Mouse (Mus musculus) hindbrain, embryonic 15.5 days (tissue): ENCODE results near the gene Dnajc4. TPM values are rescaled to one million over a fixed set of nuclear protein-coding genes. Genes with fewer than 3 reads are reported as not detected.

Source experiments
- ATAC-seq: fragments of 200-750 bp; cut with Nextera tagmentation; 2 replicates; pipeline ENCODE4 v1.8.0; 2017; ENCODE audit warnings: low read depth, moderate number of reproducible peaks, moderate TSS enrichment; ENCODE audit not compliant: low FRiP score
- H3K27ac ChIP-seq: fragments of 300-500 bp; sonication (generic); replicated peaks from 2 replicates; pipeline ENCODE4 v1.5.1; 2015; ENCODE audit warnings: mild to moderate bottlenecking, inconsistent platforms
- H3K27me3 ChIP-seq: fragments of 300-500 bp; sonication (generic); 2 replicates; pipeline ENCODE4 v1.6.1; 2015; ENCODE audit warnings: control low read depth, inconsistent platforms
- H3K36me3 ChIP-seq: fragments of 300-500 bp; sonication (generic); 2 replicates; pipeline ENCODE4 v1.6.1; 2015; ENCODE audit warnings: control low read depth, inconsistent platforms
- H3K4me1 ChIP-seq: fragments of 300-500 bp; sonication (generic); replicated peaks from 2 replicates; pipeline ENCODE4 v1.6.1; 2015; ENCODE audit warnings: control low read depth, inconsistent platforms
- H3K4me2 ChIP-seq: fragments of 300-500 bp; sonication (generic); 2 replicates; pipeline ENCODE4 v1.6.1; 2015; ENCODE audit warnings: moderate library complexity, mild to moderate bottlenecking, inconsistent platforms
- H3K4me3 ChIP-seq: fragments of 300-500 bp; sonication (generic); 2 replicates; pipeline ENCODE4 v1.5.1; 2015; ENCODE audit warnings: mild to moderate bottlenecking, inconsistent platforms
- H3K9ac ChIP-seq: fragments of 300-500 bp; sonication (generic); 2 replicates; pipeline ENCODE4 v1.6.1; 2015; ENCODE audit warnings: inconsistent platforms
- H3K9me3 ChIP-seq: fragments of 300-500 bp; sonication (generic); 2 replicates; pipeline ENCODE4 v1.6.1; 2016; ENCODE audit warnings: control low read depth, inconsistent platforms
- WGBS: fragments of 180-500 bp; shearing (Covaris S2); methylation state at CpG from one replicate; pipeline ENCODE4 v1.1.7; 2015; 5-methylcytosine and 5-hydroxymethylcytosine counted together
- polyA plus RNA-seq: library from polyadenylated mRNA; unstranded; fragments of >200 nt; fragmentation: Nextera tagmentation; extraction: Ambion mirVana; gene quantifications from 2 replicates; pipeline ENCODE4 v1.2.1, GENCODE M21; 2015

Dnajc4 gene
- polyA plus RNA-seq, 1 experiment from 2014 or later: 24.2 TPM

DNA sequence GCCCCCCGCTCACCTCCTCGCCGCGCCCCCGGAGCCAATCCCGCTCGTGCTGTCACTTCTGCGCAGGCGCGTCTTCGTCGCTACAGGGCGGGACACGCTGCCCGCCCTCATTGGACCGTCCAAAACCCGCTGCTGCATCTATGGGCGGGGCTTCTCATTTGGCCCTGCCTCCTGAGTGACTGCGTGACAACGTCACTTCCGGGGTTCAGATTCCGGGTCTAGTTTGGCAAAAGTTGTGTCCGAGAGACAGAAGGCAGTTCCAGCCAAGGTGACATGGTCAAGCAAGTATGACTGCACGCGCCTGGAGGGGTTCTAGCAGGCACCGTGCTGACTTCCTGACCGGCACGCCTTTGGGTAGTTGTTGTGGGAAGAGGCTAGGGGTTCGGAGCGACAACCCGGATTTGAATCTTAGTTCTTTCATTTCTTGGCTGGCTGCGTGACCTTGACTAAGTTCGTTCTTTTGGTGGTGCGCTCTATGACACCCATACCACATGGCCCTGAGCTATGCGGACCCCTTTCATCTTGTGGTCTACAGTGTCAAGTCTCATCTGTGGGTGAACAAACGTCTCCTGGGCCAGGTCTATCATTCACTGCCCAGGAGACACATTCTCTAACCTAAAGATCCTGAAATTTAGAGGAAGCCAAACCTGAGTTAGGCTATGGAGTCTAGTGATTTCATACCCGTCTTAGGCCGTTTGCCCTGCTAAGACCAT, 11.8 kb downstream of the Dnajc4 start, which contains the start of gene Fkbp2:
TSS of gene Fkbp2 (minus strand) at position 121 of the 713 bp plus-strand sequence.
- Histone ChIP-seq H3K27ac (peak within 1 kb of the TSS; percentile 97), H3K9me3 (no peaks in the 10 kb centered on the region), H3K9ac (peak within 1 kb of the TSS; percentile 78), H3K4me2 (peak within 1 kb of the TSS; percentile 87), H3K4me1 (peaks cover 47% of the 10 kb centered on the region), H3K4me3 (peak within 1 kb of the TSS; percentile 70), H3K36me3 (peaks cover 13% of the 10 kb centered on the region; the same call in 1 of the 2 replicates), H3K27me3 (no peaks in the 10 kb centered on the region)
- WGBS: 3% methylated on average over 38 of the region's 38 CpGs
- ATAC-seq: peak; percentile 88

DNA sequence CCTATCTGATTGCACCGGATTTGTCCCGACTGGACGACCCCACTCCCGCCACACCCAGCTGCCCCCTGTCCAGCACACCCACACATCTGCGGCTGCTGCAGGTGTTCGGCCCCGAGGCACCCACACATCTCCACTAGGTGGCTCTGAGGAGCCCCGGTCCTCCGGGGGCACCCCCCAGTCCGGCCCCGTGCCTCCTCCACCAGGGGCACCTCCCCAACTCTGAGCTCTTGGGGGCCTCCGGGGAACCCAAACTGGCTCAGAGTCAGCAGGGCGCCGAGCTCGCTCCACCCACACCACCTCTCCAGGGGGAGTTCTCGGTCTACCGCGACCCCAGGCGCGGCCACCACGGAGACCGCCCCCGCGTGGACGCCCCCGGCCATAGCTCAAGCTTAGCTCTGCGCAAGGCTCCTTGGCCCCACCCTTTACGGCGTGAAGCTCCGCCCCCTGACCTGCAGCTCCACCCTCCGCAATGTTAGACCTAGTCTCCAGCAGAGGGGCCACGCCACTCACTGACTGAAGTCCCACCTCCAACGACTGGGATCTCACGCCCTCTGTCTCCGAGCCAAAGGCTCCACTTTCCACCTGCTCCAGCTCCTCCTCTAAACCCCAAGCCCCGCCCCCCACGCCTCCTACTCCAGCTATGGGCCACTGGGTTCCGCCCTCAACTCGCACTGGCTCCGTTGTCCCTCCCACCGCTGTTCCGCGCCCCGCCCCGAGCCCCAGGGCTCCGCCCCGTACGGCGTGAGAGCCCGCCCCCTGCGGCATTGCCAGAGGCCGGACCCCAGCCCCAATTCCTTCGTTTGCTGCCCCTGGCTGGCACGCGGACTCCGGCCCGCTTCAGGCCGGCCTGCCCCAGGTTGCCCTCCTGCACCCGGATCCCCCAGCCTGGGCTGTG, 12.6 kb downstream of the Dnajc4 start:
- Histone ChIP-seq H3K27me3 (no peaks in the 10 kb centered on the region), H3K4me2 (peak overlapping the region; percentile 87), H3K27ac (peak overlapping the region; percentile 97), H3K9me3 (no peaks in the 10 kb centered on the region), H3K4me3 (peak overlapping the region; percentile 70), H3K4me1 (peaks cover 47% of the 10 kb centered on the region), H3K9ac (peak overlapping the region; percentile 78), H3K36me3 (peaks cover 13% of the 10 kb centered on the region; the same call in 1 of the 2 replicates)
- ATAC-seq: peak; percentile 92
- WGBS: under 1% methylated on average over 57 of the region's 59 CpGs

DNA sequence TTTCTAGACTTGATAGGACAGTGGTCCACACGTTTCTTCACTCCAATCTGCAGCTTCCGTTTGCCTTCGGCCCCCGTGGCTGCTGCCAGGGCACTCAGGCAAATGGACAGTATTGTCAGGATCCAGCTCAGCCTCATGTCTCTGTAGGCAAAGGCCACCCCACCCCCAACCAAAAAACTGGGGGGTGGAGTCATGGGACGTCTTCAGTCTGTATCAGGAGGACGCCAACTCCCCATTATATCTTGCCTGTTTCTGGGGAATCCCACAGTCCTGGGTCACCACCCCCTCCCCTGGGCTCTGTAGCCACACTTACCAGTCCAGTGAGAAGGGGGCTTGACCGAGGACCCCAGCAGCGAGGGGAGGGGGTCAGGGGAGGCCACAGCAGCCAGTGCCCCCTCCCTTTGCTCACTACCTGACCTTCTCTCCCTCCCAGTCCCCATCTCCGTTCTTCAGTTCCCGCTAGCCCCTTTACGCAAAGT, 13.3 kb downstream of the Dnajc4 start:
- H3K4me1 ChIP-seq: peaks cover 49% of the 10 kb centered on the region
- peak overlapping the region; percentile 97 for H3K27ac ChIP-seq
- 9% methylated on average over 11 of the region's 11 CpGs for WGBS
- no peaks in the 10 kb centered on the region for H3K27me3 ChIP-seq
- H3K4me2 ChIP-seq: peak overlapping the region; percentile 87
- peaks cover 12% of the 10 kb centered on the region; the same call in 1 of the 2 replicates for H3K36me3 ChIP-seq
- H3K9ac ChIP-seq: peak overlapping the region; percentile 39
- no peaks in the 10 kb centered on the region for H3K9me3 ChIP-seq
- no peak for ATAC-seq
- H3K4me3 ChIP-seq: peak overlapping the region; percentile 70

DNA sequence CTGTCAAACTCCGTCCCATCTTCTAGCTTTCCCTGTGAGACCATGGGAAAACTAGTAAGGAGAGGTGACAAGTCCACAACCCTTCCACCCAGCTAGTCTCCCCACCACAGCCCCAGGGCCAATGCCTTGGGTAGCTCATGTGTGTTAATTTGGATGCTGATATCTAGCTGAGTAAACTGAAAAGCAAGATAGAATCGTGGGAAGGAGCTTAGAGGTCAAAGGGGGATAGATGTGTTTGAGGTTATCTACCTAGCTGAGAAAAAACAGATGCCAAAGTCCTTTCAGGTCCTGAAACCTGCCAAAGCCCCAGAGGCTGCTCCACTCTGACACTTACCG, 13.8 kb downstream of the Dnajc4 start:
- H3K4me3 ChIP-seq: peak overlapping the region; percentile 70
- peak overlapping the region; percentile 87 for H3K4me2 ChIP-seq
- H3K4me1 ChIP-seq: peaks cover 53% of the 10 kb centered on the region
- ATAC-seq: no peak
- peak overlapping the region; percentile 39 for H3K9ac ChIP-seq
- H3K27me3 ChIP-seq: no peaks in the 10 kb centered on the region
- H3K27ac ChIP-seq: peak overlapping the region; percentile 97
- peaks cover 8% of the 10 kb centered on the region; the same call in 1 of the 2 replicates for H3K36me3 ChIP-seq
- H3K9me3 ChIP-seq: no peaks in the 10 kb centered on the region
- WGBS: 53% methylated on average over 3 of the region's 3 CpGs

DNA sequence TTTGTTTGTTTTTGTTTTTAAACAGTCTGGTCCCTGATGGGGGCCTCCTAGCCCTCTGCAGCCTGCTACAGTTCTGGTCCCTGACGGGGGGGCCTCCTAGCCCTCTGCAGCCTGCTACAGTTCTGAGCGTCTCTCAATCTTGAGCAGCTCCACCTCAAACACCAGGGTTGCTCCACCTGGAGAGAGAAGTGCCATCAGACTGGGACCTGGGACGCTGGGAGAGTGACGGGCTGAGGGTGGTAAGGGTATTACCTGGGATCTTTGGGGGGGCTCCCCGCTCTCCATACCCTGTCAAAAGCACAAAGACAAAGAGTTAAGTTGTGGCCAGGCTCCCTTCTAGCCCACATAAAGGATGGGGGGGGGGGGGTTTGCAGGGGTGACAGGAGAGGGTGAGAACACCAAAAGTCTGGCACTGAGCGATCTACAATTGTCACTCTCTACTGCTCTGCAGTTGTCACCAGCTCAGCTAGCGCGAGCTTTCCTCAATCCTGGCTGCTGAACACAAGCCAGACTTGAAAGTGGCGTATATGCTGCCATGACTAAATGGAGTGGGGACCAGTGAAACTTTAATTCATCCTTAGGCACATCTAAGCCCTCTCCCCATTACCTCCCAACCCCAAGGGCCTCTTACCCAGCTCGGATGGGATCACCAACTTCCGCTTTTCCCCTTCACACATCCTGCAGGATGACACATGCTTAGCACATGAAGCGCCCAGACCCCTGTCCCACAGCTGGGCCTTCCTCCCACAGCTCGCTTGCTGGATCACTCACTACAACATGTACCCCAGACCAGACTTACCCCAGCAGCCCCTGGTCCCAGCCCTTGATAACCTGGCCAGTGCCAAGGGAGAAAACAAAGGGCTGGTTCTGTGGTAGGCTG, 14.4 kb downstream of the Dnajc4 start:
- H3K4me3 ChIP-seq: peak overlapping the region; percentile 70; the same call in 1 of the 2 replicates
- H3K27ac ChIP-seq: peak overlapping the region; percentile 97
- 0 out of 2 replicates have a peak, but pooled peaks cover 4% of the 10 kb centered on the region for H3K36me3 ChIP-seq
- peaks cover 53% of the 10 kb centered on the region for H3K4me1 ChIP-seq
- H3K27me3 ChIP-seq: no peaks in the 10 kb centered on the region
- peak overlapping the region; percentile 87 for H3K4me2 ChIP-seq
- H3K9me3 ChIP-seq: no peaks in the 10 kb centered on the region
- H3K9ac ChIP-seq: 0 out of 2 replicates have a peak overlapping the region, but pooled peaks have one; percentile 39
- 78% methylated on average over 13 of the region's 13 CpGs for WGBS
- no peak for ATAC-seq

DNA sequence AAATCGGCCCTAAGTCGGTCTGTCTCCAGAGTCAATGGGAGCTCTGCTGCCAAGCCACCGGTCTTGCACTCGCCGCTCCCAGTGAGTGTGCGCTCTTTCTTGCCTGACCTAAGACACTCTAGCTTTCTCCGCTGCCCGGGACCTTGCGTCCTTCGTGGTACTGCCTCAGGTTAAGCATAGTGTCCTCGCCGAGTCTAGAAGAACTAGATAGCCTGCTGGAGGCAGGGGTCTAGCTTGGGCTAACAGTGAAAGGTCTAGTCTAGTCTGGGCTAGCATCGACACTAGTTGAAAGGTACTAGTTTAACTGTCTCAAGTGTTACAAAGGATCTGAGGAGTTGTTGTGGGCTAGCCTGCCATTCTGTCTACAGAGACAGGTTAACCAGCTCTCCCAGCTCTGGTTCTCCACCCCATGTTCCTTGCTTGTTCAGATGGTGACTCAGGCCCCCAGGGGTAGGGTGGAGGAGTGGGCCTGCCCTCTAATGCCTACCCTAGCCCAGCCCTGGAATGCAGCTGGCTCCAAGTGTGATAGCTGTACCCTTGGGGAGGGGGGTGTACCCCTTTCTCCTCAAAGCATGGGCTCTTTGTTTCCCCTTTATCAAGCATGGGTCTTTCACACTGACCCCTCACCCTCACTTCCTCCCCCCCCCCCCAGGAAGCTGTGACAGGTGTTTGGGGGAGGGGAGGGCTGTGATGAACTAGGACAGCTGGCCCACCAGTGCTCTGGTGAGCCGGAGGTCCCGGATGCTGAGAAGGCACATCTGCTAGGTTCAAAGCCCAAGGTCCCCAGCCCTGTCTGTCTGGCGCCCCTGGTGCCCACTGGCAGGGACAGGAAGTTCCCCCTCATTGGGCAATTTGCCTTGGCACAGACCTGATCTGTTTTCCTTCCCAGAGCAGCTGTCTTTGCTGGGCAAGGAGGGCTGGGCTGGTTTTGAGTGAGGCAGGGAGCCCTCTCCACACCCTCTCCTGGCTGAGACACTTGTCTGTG, 16.5 kb downstream of the Dnajc4 start, which contains the start of gene Plcb3:
TSS of gene Plcb3 (minus strand) at position 934 of the 985 bp plus-strand sequence.
- H3K36me3 ChIP-seq: no peaks in the 10 kb centered on the region
- H3K4me3 ChIP-seq: peak within 1 kb of the TSS; percentile 69
- peak within 1 kb of the TSS; percentile 58 for H3K9ac ChIP-seq
- ATAC-seq: no peak
- peaks cover 3% of the 10 kb centered on the region; the same call in 1 of the 2 replicates for H3K27me3 ChIP-seq
- H3K4me1 ChIP-seq: peaks cover 45% of the 10 kb centered on the region
- H3K4me2 ChIP-seq: peak within 1 kb of the TSS; percentile 87
- WGBS: 0% methylated on average over 16 of the region's 16 CpGs
- peak within 1 kb of the TSS; percentile 91 for H3K27ac ChIP-seq
- H3K9me3 ChIP-seq: no peaks in the 10 kb centered on the region

DNA sequence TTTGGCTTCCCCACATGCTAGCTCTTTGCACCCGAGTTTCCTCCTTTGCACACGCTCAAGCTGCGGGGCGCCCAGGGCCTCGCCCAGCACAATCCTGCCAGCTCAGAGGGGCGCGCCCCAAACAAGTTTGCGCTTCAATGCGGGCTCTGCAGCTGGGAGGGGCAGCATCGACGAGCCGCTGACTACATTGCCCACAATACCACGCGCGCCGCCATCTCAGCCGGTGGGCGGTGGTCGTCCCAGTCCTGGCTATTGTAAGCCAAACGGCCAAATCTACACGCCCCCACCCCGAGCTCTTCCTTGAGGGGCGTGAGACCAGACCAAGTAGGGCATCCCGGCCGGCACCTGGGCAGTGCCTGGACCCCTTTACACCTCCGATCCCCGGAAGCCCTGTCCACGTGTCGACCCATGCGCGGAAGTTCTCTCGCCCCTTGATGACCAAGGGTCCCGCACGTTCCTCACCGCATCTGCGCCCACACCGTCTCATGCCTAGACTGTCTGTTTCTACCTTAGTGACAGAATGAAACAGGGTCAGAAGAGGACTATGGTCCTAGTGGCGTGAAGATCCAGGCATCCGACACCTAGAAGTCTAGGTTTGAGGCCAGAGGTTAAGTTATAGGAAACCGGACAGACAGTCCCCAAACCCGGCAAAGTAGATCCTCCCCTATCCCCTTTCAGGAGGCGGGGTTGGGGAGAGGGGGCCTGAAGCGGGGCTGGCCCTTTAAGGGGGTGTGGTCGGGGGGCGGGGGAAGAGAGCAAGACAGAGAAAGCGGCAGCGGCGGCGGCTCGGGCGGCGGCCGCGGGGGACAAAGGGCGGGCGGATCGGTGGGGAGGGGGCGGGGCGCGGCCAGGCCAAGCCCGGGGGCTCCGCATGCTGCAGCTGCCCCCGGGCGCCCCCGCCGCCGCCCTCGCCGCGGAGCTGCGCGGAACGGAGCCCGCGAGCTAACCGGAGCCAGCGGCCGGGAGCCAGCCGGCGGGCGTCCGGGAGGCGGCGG, 17.9 kb downstream of the Dnajc4 start, which contains the start of gene Ppp1r14b:
TSS of gene Ppp1r14b (plus strand) at position 758 of the 995 bp plus-strand sequence.
- H3K4me3 ChIP-seq: peak within 1 kb of the TSS; percentile 69
- under 1% methylated on average over 72 of the region's 84 CpGs for WGBS

DNA sequence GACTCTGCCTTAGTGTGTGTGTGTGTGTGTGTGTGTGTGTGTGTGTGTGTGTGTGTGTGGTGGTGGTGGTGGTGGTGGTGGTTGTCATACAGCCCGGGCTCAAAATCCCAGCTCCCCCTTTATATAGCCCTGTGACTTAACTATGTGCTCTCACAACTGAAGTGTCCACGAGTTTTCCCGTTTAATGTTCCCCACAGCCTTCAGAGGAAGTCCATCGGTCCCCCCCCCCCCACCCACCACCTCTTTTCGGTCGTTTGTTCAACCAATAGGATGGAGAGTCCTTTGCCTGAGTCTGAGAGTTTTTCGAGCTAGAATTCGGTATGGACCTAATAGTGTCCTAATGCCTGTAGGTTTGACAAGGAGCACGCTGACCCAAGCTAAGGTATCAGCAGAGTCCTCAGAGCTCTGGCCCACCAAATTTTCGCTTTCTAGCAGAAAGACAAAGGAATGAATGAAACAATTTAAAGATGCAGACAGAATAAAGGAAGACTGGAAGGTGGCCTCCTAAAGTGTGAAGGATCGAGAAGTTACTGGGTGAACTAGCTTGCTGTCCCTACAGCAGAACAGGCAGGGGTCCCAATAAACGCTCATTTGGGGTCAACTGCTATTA, 18.7 kb downstream of the Dnajc4 start:
- H3K9ac ChIP-seq: peak overlapping the region; percentile 58
- H3K27ac ChIP-seq: peak overlapping the region; percentile 91
- no peak for ATAC-seq
- H3K27me3 ChIP-seq: peaks cover 11% of the 10 kb centered on the region; the same call in 1 of the 2 replicates
- 40% methylated on average over 12 of the region's 12 CpGs for WGBS
- H3K4me1 ChIP-seq: peaks cover 49% of the 10 kb centered on the region
- H3K36me3 ChIP-seq: no peaks in the 10 kb centered on the region
- no peaks in the 10 kb centered on the region for H3K9me3 ChIP-seq
- H3K4me2 ChIP-seq: peak overlapping the region; percentile 87
- peak overlapping the region; percentile 69 for H3K4me3 ChIP-seq

More for the DNA sequence above, 17.9 kb downstream of the Dnajc4 start, which contains the start of gene Ppp1r14b:
- Histone ChIP-seq H3K4me1 (peaks cover 55% of the 10 kb centered on the region), H3K36me3 (no peaks in the 10 kb centered on the region), H3K9ac (peak within 1 kb of the TSS; percentile 58), H3K27ac (peak within 1 kb of the TSS; percentile 91), H3K27me3 (peaks cover 7% of the 10 kb centered on the region; the same call in 1 of the 2 replicates), H3K4me2 (peak within 1 kb of the TSS; percentile 87), H3K9me3 (no peaks in the 10 kb centered on the region)
- peak; percentile 67 for ATAC-seq

DNA sequence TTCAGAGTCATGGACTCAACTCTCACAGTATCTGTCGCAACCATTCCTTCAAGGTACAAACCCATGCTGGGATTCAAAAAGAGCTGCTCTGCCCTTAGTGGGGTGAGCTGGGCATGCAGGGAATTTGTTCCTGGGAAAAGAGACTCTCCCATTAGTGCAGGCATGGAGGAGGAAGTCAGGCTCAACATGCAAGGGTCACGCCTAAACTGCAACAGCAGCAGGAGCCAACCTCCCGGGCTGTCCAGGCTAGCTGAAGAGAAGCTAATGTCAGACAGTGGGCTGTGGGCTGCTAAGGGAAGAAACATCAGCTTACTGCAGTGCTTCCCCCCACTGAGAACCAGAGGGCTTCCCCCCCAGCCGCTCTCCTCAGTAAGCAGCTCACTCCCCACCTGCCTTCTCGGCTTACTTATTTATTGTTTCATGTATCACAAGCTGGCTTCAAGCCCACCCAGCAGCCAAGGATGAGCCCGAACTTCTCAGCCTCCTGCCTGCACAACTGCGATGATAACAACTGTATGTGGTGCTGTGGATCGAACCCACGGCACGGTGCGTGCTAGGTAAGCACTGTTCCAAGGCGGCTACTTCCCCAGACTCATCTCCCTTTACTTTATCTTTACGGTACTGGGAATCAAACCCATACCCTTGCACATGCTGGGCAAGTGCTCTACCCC, 20.0 kb downstream of the Dnajc4 start:
- H3K27me3 ChIP-seq: peaks cover 16% of the 10 kb centered on the region
- WGBS: 84% methylated on average over 13 of the region's 13 CpGs
- H3K9ac ChIP-seq: no peak overlapping the region
- no peak overlapping the region for H3K4me2 ChIP-seq
- H3K27ac ChIP-seq: no peak overlapping the region
- peaks cover 36% of the 10 kb centered on the region for H3K4me1 ChIP-seq
- no peaks in the 10 kb centered on the region for H3K36me3 ChIP-seq
- no peak for ATAC-seq
- no peak overlapping the region for H3K4me3 ChIP-seq
- H3K9me3 ChIP-seq: no peaks in the 10 kb centered on the region
